In the genomic region with DNA sequence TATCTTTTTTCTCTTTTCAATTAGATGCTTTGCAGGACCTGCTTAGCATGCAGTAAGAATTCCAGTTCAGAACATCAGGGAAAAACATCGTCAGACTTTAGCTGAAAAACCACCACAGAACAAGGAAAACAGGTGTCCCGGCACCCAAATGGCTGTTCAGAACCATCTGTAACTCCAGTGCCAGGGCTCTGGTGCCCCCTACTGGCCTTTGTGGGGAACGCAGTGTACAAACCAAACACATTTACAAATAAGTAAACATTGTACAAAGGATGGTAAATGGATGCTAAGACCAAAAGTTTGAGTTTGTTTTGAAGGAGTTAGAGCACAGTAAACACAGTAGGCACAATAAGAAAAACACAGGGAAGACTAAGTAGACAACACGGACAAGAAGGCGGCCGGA, we compare ENCODE assay signal across 11 mouse cellular contexts.
DNase-seq lines count a peak whose midpoint lies in the region; ATAC-seq and TF ChIP-seq lines count a peak whose summit lies in the region.
"Had no signal": no experiment of that assay in that cellular context is flagged by ENCODE, and none has a peak within 500 bp of the region (broad histone marks: within the 10 kb centered on the region; RNA-seq: fewer than 3 reads in every experiment).

No protein-coding gene starts in this region.

- peaks cover 7% of the 10 kb centered on the region for H3K36me3 ChIP-seq in heart, adult 2 months (ENCODE audit: control insufficient read depth, insufficient read depth, low read length)
- H3K36me3 ChIP-seq in heart, embryonic 11.5 days (ENCODE audit: control insufficient read depth, insufficient read depth, low read length): peaks cover 11% of the 10 kb centered on the region

- peak in 1 of 2 experiments; percentile 30 for DNase-seq in heart, adult 2 months
- peak; percentile 11 for DNase-seq in right cerebral cortex, postnatal 4 days
- no peak for DNase-seq in right cerebral cortex, adult 2 months (ENCODE audit: low spot score in 2 of 2)
- no peak for DNase-seq in urinary bladder, postnatal 25 days (ENCODE audit: low spot score)
- no peak for DNase-seq in left cerebral cortex, postnatal 4 days
- no peak for DNase-seq in left cerebral cortex, adult 18-20 months (ENCODE audit: low spot score in 2 of 2)
- DNase-seq: adrenal gland, postnatal 25 days; liver, embryonic 13.5 days had no signal

- no peak for ATAC-seq in heart, embryonic 11.5 days (replicated peaks; ENCODE audit: insufficient number of reproducible peaks, low FRiP score, low TSS enrichment)
- ATAC-seq in erythroid progenitor cell, adult 5-6 weeks (replicated peaks; ENCODE audit: low FRiP score, poor library complexity, severe bottlenecking): 0 out of 2 replicates have a peak, but pooled peaks have one; percentile 58

- TF ChIP-seq POLR2A in heart, adult 2 months (IDR thresholded peaks at IDR 0.05; ENCODE audit: insufficient read depth, low read depth, low read length): no peak

- WGBS in heart, adult 2 months: 96% methylated on average over 6 of the region's 6 CpGs
- WGBS in heart, embryonic 11.5 days (ENCODE audit: insufficient replicate concordance): 85% methylated on average over 6 of the region's 6 CpGs

- peak; percentile 81 for TF ChIP-seq CTCF in heart, adult 2 months (IDR thresholded peaks at IDR 0.05)

- H3K79me2 ChIP-seq in heart, adult 2 months (replicated peaks; ENCODE audit: control insufficient read depth, insufficient read depth, low read length): no peaks in the 10 kb centered on the region

- no peak overlapping the region for H3K27ac ChIP-seq in heart, adult 2 months
- no peak overlapping the region for H3K27ac ChIP-seq in heart, embryonic 11.5 days (ENCODE audit: low read depth, low read length)
- H3K27ac ChIP-seq: heart, embryonic 13.5 days; liver, embryonic 13.5 days had no signal

- TF ChIP-seq EP300 in heart, adult 2 months (IDR thresholded peaks at IDR 0.05; ENCODE audit: insufficient read depth, low read depth, low read length): no peak

- H3K9ac ChIP-seq in heart, adult 2 months (ENCODE audit: low read depth, low read length): no peak overlapping the region
- no peak overlapping the region for H3K9ac ChIP-seq in heart, embryonic 11.5 days (ENCODE audit: low read depth, low read length)
- H3K9ac ChIP-seq: heart, embryonic 13.5 days; liver, embryonic 13.5 days had no signal

- H3K4me2 ChIP-seq in heart, embryonic 11.5 days: no peak overlapping the region
- H3K4me2 ChIP-seq: heart, embryonic 13.5 days; liver, embryonic 13.5 days had no signal

- H3K4me3 ChIP-seq in heart, adult 2 months: no peak overlapping the region
- no peak overlapping the region for H3K4me3 ChIP-seq in heart, embryonic 11.5 days (ENCODE audit: low read depth, low read length)
- H3K4me3 ChIP-seq: heart, embryonic 13.5 days; liver, embryonic 13.5 days had no signal

- H3K4me1 ChIP-seq in heart, adult 2 months (ENCODE audit: control insufficient read depth, insufficient read depth, low read length): no peaks in the 10 kb centered on the region
- H3K4me1 ChIP-seq in heart, embryonic 11.5 days (ENCODE audit: control insufficient read depth, insufficient read depth, low read length): no peaks in the 10 kb centered on the region
- H3K4me1 ChIP-seq: liver, embryonic 13.5 days had no signal

- intact Hi-C loops in heart, adult 2 months (cut with DNase I): no loop called here
- intact Hi-C loops in left cerebral cortex, postnatal 4 days (cut with DNase I): loop anchor here (10.0 kb wide), 1 partner anchor 1340 kb away; no protein-coding TSS in a partner anchor

- no peaks in the 10 kb centered on the region for H3K27me3 ChIP-seq in heart, adult 2 months (ENCODE audit: control insufficient read depth, insufficient read depth, low read length)
- no peaks in the 10 kb centered on the region for H3K27me3 ChIP-seq in heart, embryonic 11.5 days (ENCODE audit: control insufficient read depth, insufficient read depth, low read length)
- H3K27me3 ChIP-seq: heart, embryonic 13.5 days; liver, embryonic 13.5 days had no signal

- H3K9me3 ChIP-seq in heart, embryonic 11.5 days (replicated peaks; ENCODE audit: control insufficient read depth, low read length): no peaks in the 10 kb centered on the region; the same call in 1 of the 2 replicates
- H3K9me3 ChIP-seq: liver, embryonic 13.5 days had no signal
